Mouse (Mus musculus) adrenal gland, postnatal 25 days (tissue): ENCODE measurements around the gene Rassf9. TPM values are rescaled to one million over a fixed set of nuclear protein-coding genes. Genes with fewer than 3 reads are reported as not detected.

Experiments used
- DNase-seq: peaks from one replicate; pipeline ENCODE4 v3.0.0; 2021; ENCODE audit warnings: mixed read lengths
- long read RNA-seq: library from polyadenylated mRNA; stranded (forward); transcript quantifications from one replicate; pipeline ENCODE4 v2.0.0, GENCODE M21; 2021
- total RNA-seq: library from RNA; stranded (reverse); gene quantifications from 2 replicates; pipeline ENCODE4 v1.2.3, GENCODE M21; 2021

Gene Rassf9
- total RNA-seq: 3.5 and 5.0 TPM in 2 replicates
- long read RNA-seq: 0 reads

DNA sequence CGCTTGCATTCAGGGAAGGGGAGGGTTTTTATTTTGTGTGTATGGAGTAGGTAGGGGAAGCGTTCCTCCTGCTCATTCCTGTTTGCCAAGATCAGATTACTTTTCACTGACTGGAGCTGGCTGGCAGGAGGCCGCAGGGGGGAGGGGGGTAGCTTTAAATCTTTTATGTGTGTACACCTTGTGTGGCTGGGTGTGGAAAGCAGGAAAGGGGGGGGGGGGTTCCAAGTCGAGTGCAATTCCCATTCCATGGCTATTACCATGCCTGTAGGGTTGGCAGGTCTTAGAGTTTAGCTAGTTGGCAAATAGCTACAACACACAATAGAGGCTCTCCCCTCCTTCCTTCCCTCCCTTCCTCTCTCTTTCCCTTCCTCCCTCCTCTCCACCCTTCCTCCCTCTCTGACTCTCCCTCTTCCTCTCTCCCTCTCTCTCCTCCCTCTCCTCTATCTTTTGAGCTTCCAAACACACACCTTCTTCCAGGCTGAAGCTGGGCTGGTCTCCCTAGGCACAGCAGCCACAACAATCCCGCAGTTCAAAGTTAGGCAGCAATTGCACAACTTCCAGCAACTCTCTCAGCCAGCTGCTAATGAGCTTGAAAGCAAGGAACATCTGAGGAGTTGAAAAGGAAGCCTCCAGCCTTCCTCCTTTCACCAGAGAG, at the start of gene Rassf9:
Gene Rassf9 (plus strand): TSS at position 416 of the 655 bp plus-strand sequence.
- no peak for DNase-seq

DNA sequence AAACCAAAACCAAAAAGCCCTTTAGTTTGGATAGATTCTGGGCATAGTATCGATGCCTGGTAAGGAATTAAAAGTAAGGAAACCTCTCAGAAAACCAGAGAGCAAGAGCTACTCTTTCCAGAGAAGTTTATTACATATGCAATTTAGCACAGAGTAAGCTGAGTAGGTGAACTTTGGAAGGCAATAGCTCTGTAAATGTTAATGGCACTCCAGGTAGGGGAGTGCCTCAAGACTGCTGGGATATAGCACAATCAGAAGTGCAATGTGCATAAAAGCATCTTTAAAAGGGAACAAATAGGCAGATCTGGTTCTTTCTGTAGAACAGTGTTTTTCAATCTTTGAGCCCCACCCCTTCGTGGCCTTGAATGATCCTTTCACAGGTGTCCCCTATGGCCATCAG, 42.6 kb upstream of the Rassf9 start:
- DNase-seq: no peak

DNA sequence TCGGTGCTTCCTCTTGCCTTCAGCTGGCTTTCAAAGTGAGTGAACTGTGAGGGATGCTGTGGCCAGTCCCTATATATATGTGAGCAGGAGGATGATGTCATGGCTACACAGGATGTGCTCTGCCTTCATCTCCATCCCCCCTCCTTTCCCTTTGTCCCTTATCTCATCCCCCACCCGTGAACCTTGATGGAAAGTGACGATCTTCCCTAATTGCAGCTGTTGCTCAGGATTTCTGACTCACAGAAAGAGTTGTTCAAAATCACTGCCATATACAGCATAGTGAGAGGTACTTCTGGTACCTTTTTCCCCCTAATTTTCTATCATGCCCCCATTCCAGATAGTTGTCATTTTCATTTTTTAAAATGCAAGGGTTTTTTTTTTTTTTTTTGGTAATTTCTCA, 21.6 kb upstream of the Rassf9 start, which contains the start of gene Nts:
Gene Nts (minus strand): TSS at position 101 of the 400 bp plus-strand sequence.
- DNase-seq: no peak

GRCm38 (mm10) chr10:102491792-102492191, 20.2 kb upstream of the Rassf9 start:
- peak; percentile 36 for DNase-seq

DNA sequence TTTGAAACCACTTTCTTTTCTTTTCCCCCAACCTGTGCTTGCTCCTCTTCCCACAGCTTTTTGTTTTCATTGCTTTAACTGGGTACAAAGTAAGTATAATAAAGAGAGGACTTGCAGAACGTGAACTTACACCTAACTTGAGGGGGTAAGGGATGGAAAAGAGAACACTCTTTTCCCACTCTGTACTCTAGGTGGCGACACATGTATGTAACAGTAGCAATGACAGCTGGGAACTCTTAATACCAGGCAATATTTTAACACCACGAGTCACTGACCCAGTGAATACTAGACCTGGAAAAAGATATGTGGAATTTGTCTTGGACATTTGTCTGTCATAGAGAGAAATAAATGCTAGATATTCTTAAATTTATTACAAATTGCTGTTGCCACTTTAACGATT, 13.3 kb upstream of the Rassf9 start:
- no peak for DNase-seq

- DNase-seq: no peak
Measured at GRCm38 (mm10) chr10:102507386-102507785, 4.6 kb upstream of the Rassf9 start.

GRCm38 (mm10) chr10:102511461-102511806, 588 bp upstream of the Rassf9 start:
- no peak for DNase-seq

- no peak for DNase-seq
Measured at GRCm38 (mm10) chr10:102514159-102514558, 2.1 kb downstream of the Rassf9 start.

DNA sequence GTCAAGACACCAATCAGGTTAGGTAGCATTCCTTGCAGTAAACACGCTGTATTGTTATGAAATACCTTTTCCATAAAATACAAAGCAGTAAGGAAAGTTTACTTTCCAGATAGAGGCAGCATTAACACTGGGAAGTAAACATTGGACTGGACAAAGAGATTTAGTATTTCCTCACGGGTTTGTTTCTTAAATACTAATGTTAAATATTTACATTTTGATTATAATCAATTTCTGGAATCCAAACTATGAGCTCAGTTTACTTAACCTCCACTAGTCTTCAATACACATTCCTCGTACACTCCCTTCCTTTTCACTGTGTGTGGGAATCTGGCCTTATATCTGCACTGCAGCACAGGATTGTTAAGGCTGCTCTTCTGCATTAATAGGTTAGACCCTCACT, 15.9 kb downstream of the Rassf9 start:
- DNase-seq: no peak

DNA sequence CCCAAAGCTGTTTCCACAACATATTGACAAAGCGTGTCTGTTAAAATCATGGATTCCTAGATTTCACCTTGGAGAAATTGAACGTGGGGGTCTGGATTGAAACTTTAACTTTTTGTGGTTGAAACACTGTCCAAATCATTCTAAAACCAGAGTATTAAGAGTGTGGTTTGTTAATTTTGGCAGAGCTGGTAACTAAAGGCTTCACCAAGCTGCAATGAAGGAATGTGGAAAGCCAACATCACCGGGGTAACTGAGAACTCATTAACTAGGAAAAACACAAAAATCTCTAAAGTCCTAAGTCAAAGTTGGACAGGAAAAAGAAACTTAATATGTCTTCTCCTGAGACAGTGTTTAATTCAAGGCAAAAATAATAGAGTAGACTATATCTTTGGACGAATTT, 41.9 kb downstream of the Rassf9 start:
- DNase-seq: no peak

GRCm38 (mm10) chr10:102562488-102562887, 50.5 kb downstream of the Rassf9 start:
- DNase-seq: no peak

- DNase-seq: no peak
Measured at GRCm38 (mm10) chr10:102577970-102578369, 65.9 kb downstream of the Rassf9 start.

- no peak for DNase-seq
Measured at GRCm38 (mm10) chr10:102594306-102594705, 82.3 kb downstream of the Rassf9 start.

Other genes starting within 250 kb of the Rassf9 start
- not detected in 2 replicates for gene Nts, start 21.7 kb upstream of the Rassf9 start, total RNA-seq